Mouse (Mus musculus): ENCODE results near the gene Atf7ip.

DNA sequence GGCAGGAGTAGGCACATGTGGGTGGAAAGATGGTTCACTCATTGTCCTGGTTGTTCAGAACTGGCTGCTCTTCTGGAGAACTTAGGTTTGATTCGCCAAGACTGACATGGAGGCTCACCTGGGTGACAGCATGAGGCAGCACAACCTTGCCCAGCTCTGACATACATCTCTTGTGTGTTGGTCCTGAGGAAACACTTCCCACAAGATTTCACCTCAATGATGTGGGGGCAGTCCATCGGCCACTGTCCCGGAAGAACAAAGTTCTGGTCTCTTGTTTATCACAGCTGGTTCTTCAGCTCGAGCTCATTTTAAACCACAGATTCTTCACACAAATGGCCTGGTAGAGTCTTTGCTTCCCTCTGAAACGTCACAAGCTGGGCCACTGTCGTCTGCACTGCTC is 10.7 kb downstream of the Atf7ip start:
- TF ChIP-seq CTCF (IDR thresholded peaks at IDR 0.05; ENCODE audit: control insufficient read depth, insufficient read depth, insufficient read length) (no peak), MAX (IDR thresholded peaks at IDR 0.05) (no peak), FOSL1 (IDR thresholded peaks at IDR 0.05; ENCODE audit: insufficient read depth, low read length, poor library complexity, severe bottlenecking) (no peak)
